In genomic region chr4:141645988-141646387, GRCm38 (mm10) we compare ENCODE assay signal across 22 mouse cellular contexts. TPM values are rescaled to one million over a fixed set of nuclear protein-coding genes. Genes with fewer than 3 reads are reported as not detected.
"Had no signal": no experiment of that assay in that cellular context is flagged by ENCODE, and none has a peak within 500 bp of the region (broad histone marks: within the 10 kb centered on the region; RNA-seq: fewer than 3 reads in every experiment).

No protein-coding gene starts in this region.

- H3K4me3 ChIP-seq: intestine, embryonic 15.5 days; kidney, embryonic 15.5 days; limb, embryonic 10.5 days; limb, embryonic 13.5 days; midbrain, embryonic 12.5 days; midbrain, embryonic 15.5 days; stomach, embryonic 15.5 days had no signal

- DNase-seq: kidney, adult 11 months; kidney, adult 8-10 months; kidney, postnatal 10 days; kidney, postnatal 36 days; liver; liver, postnatal 0 days; lung, embryonic 14.5 days; thymus, adult 2 months; thymus, postnatal 25 days had no signal

- ATAC-seq: intestine, embryonic 15.5 days; liver, postnatal 0 days; lung, postnatal 0 days; midbrain, embryonic 15.5 days had no signal

- H3K4me1 ChIP-seq: limb, embryonic 10.5 days had no signal

- H3K27ac ChIP-seq: intestine, embryonic 15.5 days; kidney, embryonic 15.5 days; limb, embryonic 10.5 days; limb, embryonic 13.5 days; liver, embryonic 14.5 days; midbrain, embryonic 12.5 days; midbrain, embryonic 15.5 days; stomach, embryonic 15.5 days had no signal

- H3K27me3 ChIP-seq: intestine, embryonic 15.5 days; kidney, embryonic 15.5 days; limb, embryonic 13.5 days; midbrain, embryonic 12.5 days; midbrain, embryonic 15.5 days; stomach, embryonic 15.5 days had no signal

RNA-seq across cellular contexts. Expression of gene Slc25a34, which starts 22.4 kb away (rescaled TPM):
- total RNA-seq: megakaryocyte-erythroid progenitor cell, adult 5-6 weeks had no signal
- polyA plus RNA-seq: limb, embryonic 13.5 days; lung, embryonic 14.5 days; neural tube, embryonic 11.5 days; neural tube, embryonic 14.5 days had no signal

RNA-seq across cellular contexts. Expression of gene Rsc1a1, which starts 39.4 kb away (rescaled TPM):
- total RNA-seq: left cerebral cortex, adult 18-20 months had no signal
- polyA plus RNA-seq: intestine, embryonic 15.5 days; kidney, embryonic 15.5 days; liver, postnatal 0 days; lung, postnatal 0 days; midbrain, embryonic 12.5 days; neural tube, embryonic 11.5 days; stomach, embryonic 15.5 days had no signal

RNA-seq across cellular contexts. Expression of gene Fblim1, which starts 40.1 kb away (rescaled TPM):
- total RNA-seq: megakaryocyte-erythroid progenitor cell, adult 5-6 weeks had no signal
